Mouse (Mus musculus): ENCODE measurements around the gene Pdgfra.

Pdgfra gene

GRCm38 (mm10) chr5:75152021-75152425 is at the start of gene Pdgfra:
TSS of gene Pdgfra (plus strand) at chr5:75152292.
- in situ Hi-C loops (cut with MseI, MboI): loop anchor here in 1 of 2 experiments (10.0 to 25.0 kb wide), 2 partner anchors 187 to 715 kb away; no protein-coding TSS in a partner anchor

DNA sequence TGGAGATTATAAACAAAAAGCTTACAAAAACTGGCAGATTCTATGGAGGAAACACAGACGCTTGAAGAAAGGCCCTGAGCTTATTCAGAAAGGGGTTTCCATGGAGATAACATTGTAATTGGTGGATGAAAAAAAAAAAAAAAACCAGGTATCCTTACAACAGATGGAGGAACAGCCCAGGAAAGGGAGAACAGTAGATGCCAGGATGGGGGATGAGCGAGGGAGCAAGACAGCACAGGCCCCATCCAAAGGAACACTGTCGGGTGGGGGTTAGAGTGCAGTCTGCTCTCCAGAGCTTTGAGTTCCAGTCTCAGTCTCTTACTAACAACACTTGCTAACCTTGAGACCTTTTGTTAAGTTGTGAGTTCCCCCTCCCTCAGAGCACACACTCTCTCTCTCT is 45.6 kb upstream of the Pdgfra start:
- in situ Hi-C loops (cut with MseI, MboI): no loop called here

DNA sequence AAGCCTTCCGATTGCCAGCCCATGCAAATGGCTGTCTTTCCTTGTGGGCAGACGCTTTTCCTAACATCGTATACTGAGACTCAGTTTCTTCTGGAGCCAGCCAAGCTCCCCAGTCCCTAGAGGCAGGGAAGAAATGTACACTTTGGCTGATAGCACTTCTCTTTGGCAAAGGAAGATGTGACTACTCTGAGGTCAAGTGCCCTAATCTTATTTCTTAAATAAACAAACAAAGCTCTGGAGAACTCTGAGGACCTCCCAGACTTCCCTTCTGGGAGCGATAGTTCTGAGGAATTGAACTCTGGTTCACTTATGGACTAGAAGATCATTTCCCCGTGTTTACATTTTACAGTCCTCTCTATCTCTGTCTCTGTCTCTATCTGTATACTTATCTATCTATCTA is 42.7 kb upstream of the Pdgfra start:
- in situ Hi-C loops (cut with MseI, MboI): no loop called here

DNA sequence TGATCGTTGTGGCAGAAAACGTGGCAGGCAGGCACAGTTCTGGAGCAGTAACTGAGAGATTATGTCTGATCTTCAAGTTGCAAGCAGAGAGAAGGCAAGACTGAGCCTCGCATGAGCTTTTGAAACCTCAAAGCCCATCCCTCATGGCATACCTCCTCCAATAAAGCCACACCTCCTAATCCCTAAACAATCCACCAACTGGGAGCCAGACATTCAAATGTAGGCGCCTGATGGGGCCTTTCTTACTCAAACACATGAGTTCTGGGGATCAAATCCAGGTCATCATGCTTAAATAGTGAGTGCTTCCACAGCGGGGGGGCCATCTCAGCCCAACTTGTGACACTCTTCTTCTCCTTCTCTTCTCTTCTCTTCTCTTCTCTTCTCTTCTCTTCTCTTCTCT is 40.3 kb upstream of the Pdgfra start:
- in situ Hi-C loops (cut with MseI, MboI): no loop called here

GRCm38 (mm10) chr5:75118840-75119239 is 33.3 kb upstream of the Pdgfra start:
- in situ Hi-C loops (cut with MseI, MboI): no loop called here

- in situ Hi-C loops (cut with MseI, MboI): no loop called here
Measured at GRCm38 (mm10) chr5:75121646-75122045, 30.4 kb upstream of the Pdgfra start.

DNA sequence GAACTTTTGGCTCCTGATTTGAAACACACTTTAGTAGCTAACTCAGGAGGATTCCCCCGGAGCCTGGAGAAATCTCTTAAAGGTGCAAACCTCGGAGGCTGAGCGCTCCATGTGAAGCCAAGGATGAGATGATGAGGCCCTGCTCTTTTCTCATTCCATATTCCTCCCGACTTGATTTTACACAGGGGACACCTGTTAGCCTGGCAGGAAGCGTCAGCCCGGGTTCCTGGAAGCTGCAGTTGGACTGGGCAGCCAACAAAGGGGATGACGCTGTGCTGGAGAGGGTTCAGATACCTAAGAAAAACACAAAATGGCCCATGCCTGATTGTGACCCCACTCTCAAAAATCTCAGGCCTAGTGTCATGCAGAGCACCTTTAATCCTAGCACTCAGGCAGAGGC is 17.4 kb upstream of the Pdgfra start:
- in situ Hi-C loops (cut with MseI, MboI): loop anchor here in 1 of 2 experiments (25.0 kb wide), 1 partner anchor 822 kb away; no protein-coding TSS in a partner anchor

GRCm38 (mm10) chr5:75143092-75143491 is 9.0 kb upstream of the Pdgfra start:
- in situ Hi-C loops (cut with MseI, MboI): loop anchor here in 1 of 2 experiments (10.0 to 25.0 kb wide), 2 partner anchors 178 to 831 kb away; no protein-coding TSS in a partner anchor

DNA sequence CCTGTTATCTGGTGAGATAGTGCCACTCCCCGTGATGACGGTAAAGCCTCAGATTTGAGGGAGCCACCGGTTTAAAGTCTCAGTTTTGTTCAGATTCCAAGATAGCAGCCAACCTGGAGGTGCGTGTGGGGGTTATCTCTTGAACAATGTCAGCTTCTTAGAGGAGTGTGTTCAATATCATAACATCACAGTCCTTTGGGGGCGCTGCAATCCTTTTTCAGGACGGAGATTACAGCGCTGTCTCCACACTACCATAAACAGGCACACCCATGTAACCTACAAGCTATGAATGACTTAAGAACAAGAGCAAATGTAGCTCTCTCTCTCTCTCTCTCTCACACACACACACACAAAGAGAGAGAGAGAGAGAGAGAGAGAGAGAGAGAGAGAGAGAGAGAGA is 8.3 kb upstream of the Pdgfra start:
- in situ Hi-C loops (cut with MseI, MboI): loop anchor here in 1 of 2 experiments (10.0 to 25.0 kb wide), 2 partner anchors 179 to 831 kb away; no protein-coding TSS in a partner anchor

GRCm38 (mm10) chr5:75145341-75145740 is 6.8 kb upstream of the Pdgfra start:
- in situ Hi-C loops (cut with MseI, MboI): loop anchor here in 1 of 2 experiments (10.0 to 25.0 kb wide), 2 partner anchors 181 to 833 kb away; no protein-coding TSS in a partner anchor

DNA sequence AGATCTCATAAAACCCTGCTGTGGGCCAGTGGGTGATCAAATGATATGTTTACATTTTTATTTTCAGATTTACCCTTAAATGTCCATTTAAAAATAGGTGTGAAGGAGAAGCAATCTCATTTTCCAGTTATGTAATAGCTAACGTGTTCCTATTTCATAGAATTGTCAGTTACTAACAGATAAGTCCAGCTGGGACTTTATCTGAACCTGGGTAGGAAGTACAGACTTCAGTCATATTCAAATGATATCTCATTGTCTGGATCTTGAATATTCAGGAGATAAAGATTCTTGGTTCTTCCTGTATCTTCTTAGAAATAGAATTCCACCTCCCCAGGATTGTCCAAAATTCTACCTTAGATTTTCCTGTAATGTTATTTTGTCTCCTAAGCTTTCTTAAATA is 5.6 kb upstream of the Pdgfra start:
- in situ Hi-C loops (cut with MseI, MboI): loop anchor here in 1 of 2 experiments (10.0 to 25.0 kb wide), 2 partner anchors 182 to 834 kb away; no protein-coding TSS in a partner anchor

DNA sequence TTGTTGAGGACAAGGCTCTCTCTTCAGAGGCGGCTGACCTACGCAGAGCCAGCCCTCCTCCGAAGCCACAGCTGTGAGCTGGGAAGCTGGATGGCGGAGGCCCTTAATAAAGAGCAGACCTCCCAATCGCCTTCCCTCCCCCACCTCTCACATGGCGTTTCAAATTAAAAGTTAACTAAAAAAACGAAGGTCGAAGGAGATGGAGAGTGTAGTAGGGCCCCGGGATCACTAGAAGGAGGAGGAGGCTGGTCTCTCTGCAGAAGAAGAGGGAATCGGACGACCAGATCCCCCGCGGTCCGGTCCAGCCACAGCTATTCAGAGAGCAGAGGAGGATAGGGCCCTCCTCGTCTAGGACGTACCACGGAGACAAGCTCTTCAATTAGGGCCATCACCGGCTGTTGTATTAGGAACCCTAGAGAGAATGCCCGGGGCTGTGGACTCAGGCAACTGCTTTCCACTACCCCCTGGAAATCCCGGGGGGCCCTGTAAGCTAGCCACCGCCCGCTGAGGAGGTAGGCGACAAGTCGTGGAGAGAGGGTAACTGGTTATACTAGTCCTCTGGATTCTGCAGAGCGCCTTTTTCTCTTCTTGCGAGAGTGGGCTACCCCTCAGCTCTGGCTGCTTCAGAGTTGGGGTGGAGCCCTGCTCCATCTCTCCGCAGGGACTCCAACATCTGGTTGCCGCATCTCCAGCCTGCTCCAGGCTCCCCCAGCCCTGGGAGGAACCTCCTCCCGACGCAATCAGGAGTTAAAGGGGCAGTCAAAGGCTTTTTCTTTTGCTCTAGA is 3.6 kb upstream of the Pdgfra start:
- in situ Hi-C loops (cut with MseI, MboI): loop anchor here in 1 of 2 experiments (10.0 to 25.0 kb wide), 2 partner anchors 184 to 836 kb away; no protein-coding TSS in a partner anchor

GRCm38 (mm10) chr5:75149380-75149779 is 2.7 kb upstream of the Pdgfra start:
- in situ Hi-C loops (cut with MseI, MboI): loop anchor here in 1 of 2 experiments (10.0 to 25.0 kb wide), 2 partner anchors 185 to 837 kb away; no protein-coding TSS in a partner anchor

GRCm38 (mm10) chr5:75149880-75150279 is 2.2 kb upstream of the Pdgfra start:
- in situ Hi-C loops (cut with MseI, MboI): loop anchor here (10.0 to 25.0 kb wide), 3 partner anchors 185 to 838 kb away; no protein-coding TSS in a partner anchor

- in situ Hi-C loops (cut with MseI, MboI): loop anchor here in 1 of 2 experiments (10.0 to 25.0 kb wide), 2 partner anchors 186 to 713 kb away; no protein-coding TSS in a partner anchor
Measured at GRCm38 (mm10) chr5:75150341-75150981, 1.6 kb upstream of the Pdgfra start.

DNA sequence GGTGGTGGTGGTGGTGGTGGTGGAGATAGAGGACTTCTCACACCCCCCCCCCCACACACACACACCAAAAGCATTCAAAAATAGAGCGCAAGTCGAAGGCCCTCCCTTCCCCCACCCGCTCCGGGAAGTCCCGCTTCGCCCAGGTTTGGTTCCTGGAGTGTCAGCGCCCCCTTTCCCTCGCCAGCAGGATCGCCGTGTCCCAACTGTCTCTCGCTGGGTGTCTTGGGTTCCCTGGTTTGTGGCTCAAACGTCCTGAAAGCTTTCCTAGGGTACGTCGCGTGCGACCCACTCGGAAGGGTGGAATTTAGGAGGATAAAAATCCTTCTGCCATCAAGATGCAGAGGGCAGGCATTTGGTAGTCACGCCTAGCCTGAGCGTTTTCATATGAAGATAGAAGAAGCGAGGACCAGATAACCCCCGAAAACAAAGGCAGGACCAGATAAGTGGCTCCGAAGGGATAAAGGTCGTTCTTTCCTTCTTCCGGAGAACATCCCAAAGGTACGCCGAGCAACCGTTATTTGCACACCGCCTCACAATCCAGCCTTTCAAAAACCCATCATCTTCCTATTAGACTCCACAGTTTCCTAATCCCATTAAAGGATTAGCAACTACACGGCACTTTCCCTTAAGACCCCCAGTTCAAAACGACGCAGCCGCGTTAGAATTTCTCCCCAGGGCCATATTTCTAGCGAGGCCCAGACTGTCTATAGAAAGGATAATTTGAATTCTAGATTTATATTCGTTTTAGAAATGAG is 769 bp upstream of the Pdgfra start:
- in situ Hi-C loops (cut with MseI, MboI): loop anchor here in 1 of 2 experiments (10.0 to 25.0 kb wide), 2 partner anchors 187 to 714 kb away; no protein-coding TSS in a partner anchor

DNA sequence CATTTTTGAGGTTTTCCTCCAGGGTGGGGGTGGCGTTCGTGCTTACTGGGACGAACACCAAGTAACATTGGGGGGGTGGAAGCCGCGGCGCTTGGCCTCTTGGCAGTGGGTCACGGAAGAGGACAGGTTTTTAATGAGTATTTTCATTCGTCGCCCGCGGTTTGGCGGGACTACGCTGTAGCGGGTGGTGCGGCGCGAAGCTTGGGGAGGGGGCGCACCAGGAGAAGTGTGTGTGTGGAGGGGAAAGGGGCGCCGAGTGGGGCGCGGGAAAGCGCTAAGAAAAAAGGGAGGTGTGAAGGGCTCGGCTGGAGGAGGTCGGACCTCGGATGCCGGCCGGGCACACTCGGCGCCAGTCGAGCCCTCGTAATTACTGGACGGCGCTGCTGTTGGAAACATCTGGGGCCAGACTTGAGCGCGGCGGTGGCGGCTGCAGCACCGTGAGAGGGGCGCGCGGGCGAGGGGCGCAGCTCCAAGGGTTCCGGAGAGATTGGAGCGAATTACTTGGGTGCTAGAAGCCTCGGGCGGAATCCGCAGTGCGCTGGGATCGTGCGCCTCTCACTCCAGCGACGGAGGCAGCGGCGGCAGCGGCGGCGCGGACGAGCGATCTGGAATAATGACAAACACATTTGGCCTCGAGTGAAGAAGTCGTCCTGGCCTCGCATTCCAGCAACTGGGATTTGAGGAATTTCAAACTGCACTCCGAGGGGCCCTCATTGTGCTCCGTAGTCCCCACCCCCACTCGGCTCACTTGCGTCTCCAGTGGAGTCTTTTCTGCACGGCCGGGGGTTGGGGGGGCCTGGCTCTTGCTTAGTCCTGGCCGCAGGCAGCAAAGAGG is 916 bp downstream of the Pdgfra start:
- in situ Hi-C loops (cut with MseI, MboI): loop anchor here in 1 of 2 experiments (10.0 to 25.0 kb wide), 2 partner anchors 188 to 716 kb away; no protein-coding TSS in a partner anchor

DNA sequence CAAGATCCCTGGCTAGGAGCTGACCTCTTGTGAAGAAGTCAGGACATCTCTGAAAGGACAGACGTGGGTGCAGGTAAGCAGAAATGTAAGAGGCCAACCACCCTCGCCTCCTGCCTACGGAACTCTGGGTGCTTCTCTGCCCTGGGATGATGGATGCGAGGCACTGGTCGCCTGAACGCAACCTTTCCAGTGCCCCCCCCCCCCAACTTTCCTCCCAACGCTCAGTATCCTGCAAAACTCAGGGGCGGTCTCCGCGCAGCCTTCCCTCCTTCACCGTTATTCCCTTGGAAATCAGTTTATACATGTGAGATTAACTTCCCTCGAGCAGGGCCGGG is 1.5 kb downstream of the Pdgfra start:
- in situ Hi-C loops (cut with MseI, MboI): loop anchor here in 1 of 2 experiments (10.0 to 25.0 kb wide), 2 partner anchors 189 to 716 kb away; no protein-coding TSS in a partner anchor

- in situ Hi-C loops (cut with MseI, MboI): loop anchor here in 1 of 2 experiments (10.0 to 25.0 kb wide), 2 partner anchors 189 to 717 kb away; no protein-coding TSS in a partner anchor
Measured at GRCm38 (mm10) chr5:75153961-75154620, 2.0 kb downstream of the Pdgfra start.

Measured in mouse trophoblast stem cell (cell line).